Mouse (Mus musculus): ENCODE data around the gene Urb2.
"Not testable (repeated sequence)": the region's sequence is repeated elsewhere in the genome, so short reads cannot be mapped to it uniquely, and the experiment has no call there.

The Urb2 gene

GRCm38 (mm10) chr8:124021237-124022227 is at the start of gene Urb2, which contains the start of gene Taf5l:
Gene Urb2 (plus strand): TSS chr8:124021508.
Gene Taf5l (minus strand): TSS chr8:124021397.
- peak; percentile 97 for DNase-seq

GRCm38 (mm10) chr8:123973495-123973894 is 47.8 kb upstream of the Urb2 start:
- no peak for DNase-seq

DNA sequence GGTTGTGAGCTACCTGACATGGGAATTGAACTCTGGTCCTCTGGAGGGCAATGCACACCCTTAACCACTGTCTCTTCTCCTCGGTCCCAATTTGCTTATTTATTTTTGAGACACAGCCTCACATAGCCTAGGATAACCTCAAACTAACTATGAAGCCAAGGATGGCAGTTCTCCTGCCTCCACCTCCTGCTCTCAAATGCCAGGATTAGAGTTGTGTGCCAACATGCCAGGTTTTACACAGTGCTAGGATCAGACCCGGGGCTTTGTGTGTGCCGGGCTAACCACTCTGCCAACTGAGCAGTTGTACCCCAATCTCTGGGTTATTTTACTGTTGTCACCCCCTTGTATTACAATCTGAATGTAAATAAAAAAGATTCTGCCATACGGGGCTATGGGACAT is 43.8 kb upstream of the Urb2 start:
- no peak for DNase-seq

- no peak for DNase-seq
Measured at GRCm38 (mm10) chr8:123978166-123978838, 43.0 kb upstream of the Urb2 start.

DNA sequence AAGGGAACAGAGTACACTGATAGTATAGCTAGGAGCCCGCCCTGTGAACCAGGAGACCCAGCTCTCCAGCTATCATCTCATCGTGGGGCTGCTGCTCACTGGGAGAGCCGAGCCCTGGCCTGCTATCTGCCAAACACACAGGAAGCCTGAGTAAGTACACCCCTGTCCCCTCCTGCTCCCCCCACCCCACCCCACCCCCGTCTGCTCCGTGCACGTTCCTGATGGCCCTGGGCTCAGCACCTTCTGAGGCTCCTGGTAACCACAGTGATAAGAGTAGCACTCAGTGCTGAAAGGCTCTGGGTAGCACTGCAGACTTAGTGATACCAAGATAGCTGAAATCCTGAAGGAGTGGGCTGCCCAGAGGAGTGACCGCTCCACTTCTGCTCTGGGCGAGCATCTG is 42.4 kb upstream of the Urb2 start:
- no peak for DNase-seq

DNA sequence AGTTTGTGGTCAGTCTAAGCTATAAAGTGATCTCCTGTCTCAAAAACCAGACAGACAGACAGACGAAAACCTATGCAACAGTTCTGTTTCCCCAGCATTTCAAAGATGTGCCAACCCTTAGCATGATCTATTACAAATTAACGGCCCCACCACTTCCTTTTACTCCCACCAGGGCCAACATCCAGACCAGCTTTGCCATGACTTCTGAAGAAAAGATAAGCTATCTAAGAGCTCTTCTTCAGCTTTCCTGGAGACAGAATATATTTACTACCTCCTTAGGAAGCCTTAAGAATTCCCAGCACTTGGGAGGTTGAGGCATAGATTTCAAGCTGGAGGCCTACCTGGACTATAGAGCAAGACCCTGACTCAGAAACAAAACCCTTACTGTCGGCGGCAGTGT is 41.1 kb upstream of the Urb2 start:
- no peak for DNase-seq

DNA sequence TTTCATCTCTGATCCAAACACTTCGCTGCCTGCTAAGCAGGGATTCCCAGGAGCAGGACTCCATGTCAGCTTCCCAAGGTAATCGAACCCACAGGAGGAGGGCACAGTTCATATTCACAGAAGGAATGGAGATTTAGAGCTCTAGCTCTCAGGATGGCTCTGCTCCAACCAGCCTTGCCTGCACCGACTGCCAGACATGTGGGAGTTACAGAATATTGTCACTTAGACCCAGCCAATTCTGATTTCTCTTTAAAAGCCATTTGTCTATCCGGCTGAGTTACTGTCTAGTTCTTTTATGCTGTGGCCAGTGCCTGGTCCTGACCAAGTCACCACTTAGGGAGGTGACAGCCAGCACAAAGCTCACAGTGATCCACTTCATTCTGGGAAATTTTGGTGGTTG is 39.6 kb upstream of the Urb2 start:
- no peak for DNase-seq

DNA sequence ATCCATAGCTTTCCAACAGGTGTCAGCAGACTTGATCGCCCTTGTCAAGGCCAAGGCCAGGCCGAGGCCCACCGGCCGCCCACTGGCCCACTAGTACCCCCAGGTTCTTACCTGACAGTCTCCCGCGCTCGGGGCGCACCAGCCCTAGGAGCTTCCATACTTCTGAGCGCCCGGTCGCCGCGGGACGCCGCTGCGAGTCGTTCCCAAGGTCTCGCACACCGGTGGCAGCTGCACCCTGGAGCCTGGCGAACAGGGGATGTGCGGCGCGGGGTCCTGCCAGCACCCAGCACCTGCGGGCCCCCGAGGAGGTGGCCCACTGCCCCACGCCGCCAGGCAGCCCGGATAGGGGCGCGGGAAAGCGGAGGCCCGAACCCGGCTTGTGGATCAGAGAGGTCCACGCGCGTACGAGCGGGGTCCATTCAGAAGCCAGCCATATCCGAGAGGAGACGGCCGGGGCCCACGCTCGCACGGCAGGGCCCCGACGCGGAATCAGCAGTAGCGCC is 39.0 kb upstream of the Urb2 start:
- peak; percentile 39 for DNase-seq

DNA sequence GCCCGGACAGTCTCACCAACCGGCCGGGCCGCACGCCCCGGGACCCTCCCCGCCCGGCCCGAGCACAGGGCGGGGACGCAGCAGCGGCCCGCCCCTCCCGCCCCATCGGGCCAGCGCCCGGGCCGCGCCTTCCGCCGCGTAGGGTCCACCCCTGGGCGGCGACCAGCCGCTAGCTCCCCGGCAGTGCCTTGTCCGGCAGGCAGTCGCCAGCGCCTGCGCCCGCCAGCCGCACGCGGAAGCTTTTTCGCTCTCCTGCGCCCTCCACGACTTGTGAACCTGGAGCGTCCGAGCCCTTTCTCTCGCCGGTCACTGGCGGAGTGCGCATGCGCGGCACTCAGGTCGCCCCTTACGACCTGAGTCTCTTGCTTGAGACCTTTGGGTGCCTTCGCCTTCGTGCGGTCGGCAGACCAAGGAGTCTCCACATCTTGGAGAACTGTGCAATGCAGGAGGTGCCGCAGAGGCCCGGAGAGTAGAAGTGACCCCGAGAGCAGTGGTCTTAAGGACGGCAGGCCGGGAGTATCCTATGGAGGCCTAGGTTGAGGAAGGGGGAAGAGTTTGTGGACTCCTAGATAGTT is 38.4 kb upstream of the Urb2 start, which contains the start of gene Abcb10:
Gene Abcb10 (minus strand): TSS at position 297 of the 575 bp plus-strand sequence.
- DNase-seq: peak; percentile 92

DNA sequence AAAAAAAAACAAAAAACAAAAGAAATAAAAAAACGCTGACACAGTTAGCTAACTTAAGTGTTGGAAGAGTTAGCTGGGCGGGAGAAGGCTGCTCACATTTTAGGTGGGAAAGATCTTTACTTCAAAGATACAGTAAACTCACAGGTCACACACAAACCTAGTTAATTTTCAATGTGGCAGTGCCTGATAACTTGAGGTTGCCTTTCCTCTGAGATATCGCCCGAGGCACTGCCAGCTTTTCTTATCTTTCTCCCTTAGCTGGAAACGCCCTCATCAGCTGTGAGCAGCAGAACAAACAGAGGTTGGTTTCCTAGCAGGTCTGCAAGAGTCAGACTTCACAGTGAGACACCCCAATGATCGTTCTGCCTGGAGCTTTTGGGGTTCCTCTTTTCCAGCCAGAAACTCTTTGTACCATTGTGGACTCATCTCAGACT is 32.7 kb upstream of the Urb2 start:
- peak; percentile 10 for DNase-seq

DNA sequence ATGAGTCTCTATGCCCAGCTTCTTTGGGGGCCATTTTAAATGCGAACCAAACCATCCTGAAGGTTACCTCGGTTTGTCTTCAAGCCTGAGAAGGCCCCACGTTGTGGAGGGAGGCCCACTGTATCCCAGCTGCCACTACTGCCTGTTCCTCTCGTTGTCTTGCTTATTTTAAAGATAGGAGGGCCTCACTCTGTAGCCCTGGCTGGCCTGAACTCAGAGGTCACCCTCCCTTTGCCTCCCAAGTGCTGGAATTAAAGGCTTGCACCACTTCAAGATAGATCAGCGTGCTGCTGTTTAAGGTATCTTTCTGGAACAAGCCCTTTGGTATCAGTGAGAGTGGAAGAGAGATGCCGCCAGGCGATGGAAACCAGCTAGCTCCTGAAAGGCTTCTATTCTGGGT is 32.2 kb upstream of the Urb2 start:
- DNase-seq: no peak

DNA sequence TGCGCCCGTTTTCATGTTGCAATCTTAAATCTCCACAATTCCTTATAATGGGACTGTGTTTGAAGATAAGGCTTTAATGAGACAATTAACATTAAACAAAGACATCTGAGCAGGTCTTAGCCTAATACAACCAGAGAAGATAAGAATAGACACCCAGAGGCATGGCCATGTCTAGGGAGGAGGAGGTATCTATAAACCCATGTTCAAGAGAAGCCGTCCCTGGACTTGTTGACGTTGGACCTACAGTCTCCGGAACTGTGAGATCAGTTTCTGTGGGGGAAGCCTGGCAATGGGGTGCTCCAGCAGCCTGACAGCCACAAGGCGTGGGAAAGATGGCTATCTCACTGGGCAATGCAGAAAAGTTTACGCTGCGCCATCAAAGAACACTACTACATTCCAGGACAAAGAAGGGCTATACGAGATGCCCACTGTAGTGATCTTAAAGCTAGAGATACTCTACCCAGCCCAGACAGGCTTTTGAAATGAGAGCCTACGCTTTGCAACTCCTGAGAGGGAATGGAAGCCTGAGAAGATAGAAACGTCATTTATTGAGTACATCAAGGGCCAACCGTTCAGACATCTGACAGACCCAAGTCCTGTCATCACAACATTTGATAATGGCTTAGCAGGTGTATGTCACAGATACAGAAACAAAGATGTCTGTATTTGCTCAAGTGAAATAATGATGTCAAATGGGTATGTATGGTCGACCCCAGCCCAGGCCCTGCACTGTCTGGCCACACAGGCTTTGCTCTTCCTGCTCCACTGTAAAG is 30.8 kb upstream of the Urb2 start:
- no peak for DNase-seq

GRCm38 (mm10) chr8:123992587-123992986 is 28.7 kb upstream of the Urb2 start:
- DNase-seq: no peak

GRCm38 (mm10) chr8:123993597-123993996 is 27.7 kb upstream of the Urb2 start:
- no peak for DNase-seq

GRCm38 (mm10) chr8:123993997-123994396 is 27.3 kb upstream of the Urb2 start:
- no peak for DNase-seq

GRCm38 (mm10) chr8:123999568-123999967 is 21.7 kb upstream of the Urb2 start:
- DNase-seq: no peak

DNA sequence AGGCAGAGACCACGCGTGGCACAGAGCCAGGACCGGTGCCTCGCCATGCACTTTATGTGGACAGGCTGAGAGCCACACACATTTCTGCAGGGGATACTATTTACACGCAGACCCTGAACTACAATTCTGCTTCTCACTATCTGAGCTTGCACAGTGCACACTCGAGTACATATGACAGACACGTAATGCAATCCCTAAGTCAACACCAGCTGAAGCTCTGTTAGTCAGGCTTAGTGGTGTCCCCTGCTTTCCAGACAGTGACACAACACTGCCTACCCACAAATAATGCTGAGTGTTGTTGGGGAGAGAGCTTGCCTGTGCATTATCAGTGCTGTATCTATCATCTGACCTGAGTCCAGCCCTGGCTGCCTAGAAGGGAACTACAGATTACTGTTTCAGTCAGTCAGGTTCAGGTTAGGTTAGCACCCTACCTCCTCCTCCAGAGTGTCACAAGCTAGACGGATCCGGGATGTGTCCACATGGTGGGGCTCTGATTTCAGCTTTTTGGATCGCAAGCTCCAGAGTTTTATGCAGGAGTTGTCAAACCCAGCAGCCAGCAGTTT is 18.7 kb upstream of the Urb2 start:
- no peak for DNase-seq

DNA sequence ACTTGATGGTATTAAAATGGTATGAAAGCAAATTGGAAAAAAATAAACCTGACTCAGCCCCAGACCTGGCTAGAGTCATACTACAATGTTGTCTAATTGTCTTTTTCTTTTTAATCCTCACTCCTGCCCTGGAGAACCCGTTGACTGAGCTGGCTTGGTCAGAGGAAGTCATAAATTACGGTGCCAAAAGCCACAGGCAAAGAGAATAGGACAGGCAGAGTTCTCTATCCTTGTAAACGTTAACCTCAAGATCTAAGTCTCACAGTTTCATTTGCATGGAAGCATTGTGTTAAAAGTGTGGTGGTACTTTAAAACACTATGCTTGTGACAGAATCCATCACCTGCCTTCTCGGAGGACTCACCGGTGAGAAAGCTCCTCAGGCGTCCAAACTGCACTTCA is 13.5 kb upstream of the Urb2 start:
- DNase-seq: no peak

- DNase-seq: no peak
Measured at GRCm38 (mm10) chr8:124011580-124011979, 9.7 kb upstream of the Urb2 start.

DNA sequence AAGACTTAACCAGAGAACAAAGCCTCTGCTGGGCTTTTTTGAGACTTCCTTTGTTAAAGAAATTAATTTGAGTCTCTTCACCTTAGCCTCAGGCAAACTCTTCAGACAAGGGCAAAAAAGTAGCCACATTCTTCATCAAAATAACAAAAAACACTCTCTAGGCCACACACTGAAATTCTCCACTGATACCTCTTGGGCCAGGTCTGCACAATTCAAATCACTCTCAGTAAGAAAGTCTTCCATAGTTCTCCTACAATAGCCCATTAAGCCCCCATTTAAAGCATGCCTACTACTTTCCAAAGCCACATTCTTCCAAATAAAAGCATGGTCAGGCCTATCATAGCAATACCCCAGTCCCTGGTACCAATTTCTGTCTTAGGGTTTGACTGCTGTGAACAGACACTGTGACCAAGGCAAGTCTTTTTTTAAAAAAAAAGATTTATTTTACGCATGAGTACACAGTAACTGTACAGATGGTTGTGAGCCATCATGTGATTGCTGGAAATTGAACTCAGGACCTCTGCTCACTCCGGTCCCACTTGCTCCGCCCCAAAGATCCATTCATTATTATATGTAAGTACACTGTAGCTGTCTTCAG is 9.2 kb upstream of the Urb2 start:
- no peak for DNase-seq

GRCm38 (mm10) chr8:124014299-124014698 is 7.0 kb upstream of the Urb2 start:
- not testable (repeated sequence) for DNase-seq

DNA sequence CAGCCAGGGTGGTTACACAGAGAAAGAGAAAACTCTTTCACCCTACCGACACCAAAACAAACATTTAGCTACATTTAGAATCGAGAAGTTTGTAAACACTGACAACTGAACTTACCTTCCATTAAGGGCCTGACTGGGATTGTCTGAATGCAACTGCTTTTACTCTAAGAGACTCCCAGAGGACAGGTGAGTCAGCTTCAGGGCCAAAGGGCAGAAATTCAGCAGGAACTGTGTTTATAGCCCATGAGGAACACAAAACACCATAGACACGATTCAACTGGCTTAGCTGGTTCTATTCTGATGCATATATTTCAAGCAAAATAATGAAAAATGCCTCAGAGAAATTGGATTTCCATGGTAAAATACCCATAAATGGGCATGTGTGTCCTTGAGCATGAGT is 6.6 kb upstream of the Urb2 start:
- no peak for DNase-seq
